Mouse (Mus musculus): ENCODE data around the gene Polr3c.

- TF ChIP-seq CTCF (IDR thresholded peaks at IDR 0.05; ENCODE audit: extremely low read depth, insufficient read length, insufficient replicate concordance, low read depth, low read length) (no peak), POLR2A (IDR thresholded peaks at IDR 0.05; ENCODE audit: low read depth, low read length) (no peak)
Measured at GRCm38 (mm10) chr3:96662731-96663316, 64.6 kb downstream of the Polr3c start.

Data from small intestine, adult 2 months (tissue).